Mouse (Mus musculus) adrenal gland, postnatal 10 days (tissue): ENCODE measurements at regions not wholly inside any gene's neighbourhood (a gene's known extent, or its start where the extent isn't known, plus 50 kb on each side); places are given as distances from the start of the nearest gene placed in this dataset.
"Not testable (repeated sequence)": the region's sequence is repeated elsewhere in the genome, so short reads cannot be mapped to it uniquely, and the experiment has no call there.

Experiments used
- DNase-seq: peaks from one replicate; pipeline ENCODE4 v3.0.0; 2021; ENCODE audit warnings: mixed read lengths

GRCm38 (mm10) chr8:93443631-93444030 is 64.1 kb upstream of the Ces1h start:
- DNase-seq = not testable (repeated sequence)

DNA sequence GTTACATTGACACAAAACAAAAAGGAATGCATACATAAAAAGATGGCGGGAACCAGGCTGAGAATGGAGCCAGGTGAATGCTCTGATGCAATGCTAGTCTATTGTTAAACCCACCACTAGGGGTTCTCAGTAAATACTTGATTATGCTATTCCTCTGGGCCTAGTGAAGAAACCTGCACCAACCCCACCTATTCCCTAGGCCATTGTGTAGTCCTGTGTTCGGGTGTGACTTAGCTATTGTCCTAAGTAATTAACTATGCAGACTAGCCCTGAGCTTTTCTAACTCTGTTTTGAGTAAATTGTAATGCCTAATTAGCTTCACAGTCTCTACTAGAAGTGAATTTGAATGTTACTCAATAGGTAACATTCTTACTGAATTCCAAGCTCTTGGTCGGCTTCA is 62.4 kb upstream of the Ces1h start:
- DNase-seq = no peak

DNA sequence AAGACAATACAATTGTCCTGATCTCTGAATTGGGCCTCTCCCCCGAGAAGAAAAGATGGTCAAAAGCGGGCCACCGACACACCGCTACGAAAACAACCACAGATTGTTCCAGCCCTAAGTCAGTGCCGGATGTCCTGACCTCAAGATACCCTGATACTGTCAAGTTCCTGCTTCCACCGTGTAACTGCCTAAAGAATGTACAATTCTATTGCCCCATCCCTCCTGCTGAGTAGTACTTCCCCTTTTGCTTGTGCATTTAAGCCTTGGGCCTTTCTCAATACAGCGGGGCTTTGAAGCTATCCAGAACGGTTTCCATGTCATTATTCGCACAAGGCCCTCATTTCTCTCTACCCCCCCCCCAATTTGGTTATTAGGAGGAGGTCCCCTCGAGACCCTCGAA is 57.1 kb upstream of the Ces1h start:
- DNase-seq = not testable (repeated sequence)

DNA sequence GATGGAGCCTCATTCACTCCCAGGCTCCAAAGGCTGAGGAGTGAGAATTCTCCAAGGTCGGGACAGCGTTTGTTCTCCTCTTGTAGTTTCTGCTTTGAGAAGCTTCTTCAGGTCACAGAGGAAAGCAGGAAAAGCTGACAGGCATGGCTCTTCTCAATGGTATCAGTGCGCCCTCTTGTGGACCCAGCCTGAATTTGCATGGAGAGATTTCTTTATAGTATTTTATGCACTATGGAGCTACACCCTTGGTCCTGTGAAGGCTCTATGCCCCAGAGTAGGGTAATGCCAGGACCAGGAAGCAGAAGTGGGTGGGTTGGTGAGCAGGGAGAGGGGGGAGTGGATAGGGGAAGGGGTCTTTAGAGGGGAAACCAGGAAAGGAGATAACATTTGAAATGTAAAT is 51.1 kb upstream of the Ces1h start:
- DNase-seq = peak; percentile 73
